Mouse (Mus musculus) intestine, postnatal 0 days (tissue): Measurements from ENCODE around the gene Cib4. TPM values are rescaled to one million over a fixed set of nuclear protein-coding genes. Genes with fewer than 3 reads are reported as not detected.

ENCODE experiments used
- ATAC-seq: fragments of 200-750 bp; cut with Nextera tagmentation; 2 replicates; pipeline ENCODE4 v1.8.0; 2017; ENCODE audit warnings: mild to moderate bottlenecking, moderate TSS enrichment, moderate library complexity
- H3K27ac ChIP-seq: fragments of 300-500 bp; sonication (generic); 2 replicates; pipeline ENCODE4 v1.5.1; 2014; ENCODE audit warnings: mild to moderate bottlenecking, low read depth, low read length, moderate library complexity
- H3K27me3 ChIP-seq: fragments of 300-500 bp; sonication (generic); replicated peaks from 2 replicates; pipeline ENCODE4 v1.6.1; 2014; ENCODE audit warnings: low read length, mixed read lengths; ENCODE audit not compliant: control insufficient read depth, insufficient read depth
- H3K36me3 ChIP-seq: fragments of 300-500 bp; sonication (generic); 2 replicates; pipeline ENCODE4 v1.6.1; 2014; ENCODE audit warnings: mild to moderate bottlenecking, moderate library complexity; ENCODE audit not compliant: control insufficient read depth, insufficient read depth
- H3K4me1 ChIP-seq: fragments of 300-500 bp; sonication (generic); replicated peaks from 2 replicates; pipeline ENCODE4 v1.6.1; 2014; ENCODE audit warnings: antibody characterized with exemption, low read length, mixed read lengths; ENCODE audit not compliant: control insufficient read depth, insufficient read depth
- H3K4me2 ChIP-seq: fragments of 300-500 bp; sonication (generic); replicated peaks from 2 replicates; pipeline ENCODE4 v1.6.1; 2014; ENCODE audit warnings: low read depth, mild to moderate bottlenecking, moderate library complexity
- H3K4me3 ChIP-seq: fragments of 300-500 bp; sonication (generic); 2 replicates; pipeline ENCODE4 v1.5.1; 2014; ENCODE audit warnings: low read depth, low read length
- H3K9ac ChIP-seq: fragments of 300-500 bp; sonication (generic); 2 replicates; pipeline ENCODE4 v1.6.1; 2014; ENCODE audit warnings: mild to moderate bottlenecking, low read depth, low read length
- H3K9me3 ChIP-seq: fragments of 300-500 bp; sonication (generic); 2 replicates; pipeline ENCODE4 v1.6.1; 2016; ENCODE audit warnings: mixed run types; ENCODE audit not compliant: control insufficient read depth
- CTCF ChIP-seq: sonication (generic); IDR thresholded peaks from 2 replicates; pipeline ENCODE4 v1.5.1; 2016; ENCODE audit warnings: low read depth, mild to moderate bottlenecking, control low read depth, antibody characterized with exemption, moderate library complexity
- WGBS: fragments of 180-500 bp; shearing (Covaris S2); extraction: QIAGEN DNeasy Blood & Tissue Kit; methylation state at CpG from one replicate; pipeline ENCODE4 v1.1.7; 2014; 5-methylcytosine and 5-hydroxymethylcytosine counted together
- polyA plus RNA-seq: library from polyadenylated mRNA; unstranded; fragments of >200 nt; fragmentation: Nextera tagmentation; extraction: Ambion mirVana; gene quantifications from 2 replicates; pipeline ENCODE4 v1.2.1, GENCODE M21; 2015

Gene Cib4
- polyA plus RNA-seq, 1 experiment from 2014 or later, result not detected

GRCm38 (mm10) chr5:30490845-30491244 is 54.8 kb downstream of the Cib4 start:
- Histone ChIP-seq H3K27ac (no peak overlapping the region), H3K9me3 (no peaks in the 10 kb centered on the region), H3K4me3 (no peak overlapping the region), H3K4me1 (no peaks in the 10 kb centered on the region), H3K36me3 (no peaks in the 10 kb centered on the region), H3K27me3 (no peaks in the 10 kb centered on the region), H3K9ac (no peak overlapping the region), H3K4me2 (no peak overlapping the region)
- TF ChIP-seq CTCF, result no peak
- 70% methylated on average over 5 of the region's 5 CpGs for WGBS
- ATAC-seq, result no peak

GRCm38 (mm10) chr5:30490215-30490614 is 55.4 kb downstream of the Cib4 start:
- no peak for TF ChIP-seq CTCF
- Histone ChIP-seq H3K9me3 (no peaks in the 10 kb centered on the region), H3K27ac (no peak overlapping the region), H3K4me1 (no peaks in the 10 kb centered on the region), H3K9ac (no peak overlapping the region), H3K4me2 (no peak overlapping the region), H3K36me3 (no peaks in the 10 kb centered on the region), H3K4me3 (no peak overlapping the region), H3K27me3 (no peaks in the 10 kb centered on the region)
- ATAC-seq, result no peak

- no peaks in the 10 kb centered on the region for H3K36me3 ChIP-seq
- no peak overlapping the region for H3K4me2 ChIP-seq
- TF ChIP-seq CTCF, result no peak
- 53% methylated on average over 6 of the region's 6 CpGs for WGBS
- H3K9me3 ChIP-seq, result no peaks in the 10 kb centered on the region
- no peak overlapping the region for H3K9ac ChIP-seq
- no peak for ATAC-seq
- H3K4me3 ChIP-seq, result no peak overlapping the region
- no peaks in the 10 kb centered on the region for H3K27me3 ChIP-seq
- no peaks in the 10 kb centered on the region for H3K4me1 ChIP-seq
- H3K27ac ChIP-seq, result no peak overlapping the region
Measured at GRCm38 (mm10) chr5:30485136-30485535, 60.5 kb downstream of the Cib4 start.

GRCm38 (mm10) chr5:30484591-30484990 is 61.0 kb downstream of the Cib4 start:
- WGBS, result 71% methylated on average over 5 of the region's 5 CpGs
- no peaks in the 10 kb centered on the region for H3K27me3 ChIP-seq
- no peaks in the 10 kb centered on the region for H3K4me1 ChIP-seq
- TF ChIP-seq CTCF, result no peak
- no peaks in the 10 kb centered on the region for H3K36me3 ChIP-seq
- H3K9ac ChIP-seq, result no peak overlapping the region
- no peak overlapping the region for H3K27ac ChIP-seq
- no peak for ATAC-seq
- no peaks in the 10 kb centered on the region for H3K9me3 ChIP-seq
- H3K4me2 ChIP-seq, result no peak overlapping the region
- H3K4me3 ChIP-seq, result no peak overlapping the region

GRCm38 (mm10) chr5:30483533-30483932 is 62.1 kb downstream of the Cib4 start:
- ATAC-seq, result no peak
- Histone ChIP-seq H3K4me3 (no peak overlapping the region), H3K9me3 (no peaks in the 10 kb centered on the region), H3K27me3 (no peaks in the 10 kb centered on the region), H3K4me1 (no peaks in the 10 kb centered on the region), H3K4me2 (no peak overlapping the region), H3K9ac (no peak overlapping the region), H3K36me3 (no peaks in the 10 kb centered on the region), H3K27ac (no peak overlapping the region)
- no peak for TF ChIP-seq CTCF
- WGBS, result 81% methylated on average over 8 of the region's 8 CpGs

- ATAC-seq, result no peak
- Histone ChIP-seq H3K27me3 (no peaks in the 10 kb centered on the region), H3K27ac (no peak overlapping the region), H3K4me2 (no peak overlapping the region), H3K9me3 (no peaks in the 10 kb centered on the region), H3K4me1 (no peaks in the 10 kb centered on the region), H3K9ac (no peak overlapping the region), H3K36me3 (no peaks in the 10 kb centered on the region), H3K4me3 (no peak overlapping the region)
- TF ChIP-seq CTCF, result peak; percentile 84
- 20% methylated on average over 5 of the region's 5 CpGs for WGBS
Measured at GRCm38 (mm10) chr5:30482319-30482718, 63.3 kb downstream of the Cib4 start.

- Histone ChIP-seq H3K9ac (no peak overlapping the region), H3K27me3 (0 out of 2 replicates have a peak, but pooled peaks cover 2% of the 10 kb centered on the region), H3K9me3 (no peaks in the 10 kb centered on the region), H3K36me3 (no peaks in the 10 kb centered on the region), H3K4me1 (no peaks in the 10 kb centered on the region), H3K4me2 (no peak overlapping the region), H3K27ac (no peak overlapping the region), H3K4me3 (no peak overlapping the region)
- WGBS, result 42% methylated on average over 10 of the region's 10 CpGs
- TF ChIP-seq CTCF, result peak; percentile 88
- ATAC-seq, result no peak
Measured at GRCm38 (mm10) chr5:30476534-30476933, 69.1 kb downstream of the Cib4 start.
